Mouse (Mus musculus) embryo, embryonic 11.5 days (tissue): ENCODE data around the gene Duox1.
"Not testable (repeated sequence)": the region's sequence is repeated elsewhere in the genome, so short reads cannot be mapped to it uniquely, and the experiment has no call there.

Experiments used
- DNase-seq: peaks from one replicate; pipeline ENCODE4 v3.0.0-alpha.2; 2012; ENCODE audit warnings: low read depth, low spot score

Duox1 gene

DNA sequence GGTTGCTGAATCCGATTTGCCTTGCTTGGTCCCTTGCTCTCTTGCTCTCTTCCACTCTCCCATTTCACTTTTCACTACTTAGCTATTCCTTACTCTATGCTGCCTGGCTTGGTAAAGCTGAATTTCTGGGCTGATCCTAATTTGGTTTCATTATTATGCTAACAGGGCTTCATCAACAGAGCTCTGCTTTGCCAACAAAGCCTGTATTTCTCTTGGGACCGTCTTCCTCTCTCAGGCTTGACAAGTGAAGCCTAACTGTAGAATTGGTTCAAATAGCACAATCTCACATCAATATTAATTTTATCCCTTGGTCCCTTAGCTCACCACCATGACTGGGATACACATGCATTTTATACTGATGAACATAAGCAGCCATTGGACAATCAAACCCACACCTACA, 3.9 kb upstream of the Duox1 start:
- DNase-seq: no peak

DNA sequence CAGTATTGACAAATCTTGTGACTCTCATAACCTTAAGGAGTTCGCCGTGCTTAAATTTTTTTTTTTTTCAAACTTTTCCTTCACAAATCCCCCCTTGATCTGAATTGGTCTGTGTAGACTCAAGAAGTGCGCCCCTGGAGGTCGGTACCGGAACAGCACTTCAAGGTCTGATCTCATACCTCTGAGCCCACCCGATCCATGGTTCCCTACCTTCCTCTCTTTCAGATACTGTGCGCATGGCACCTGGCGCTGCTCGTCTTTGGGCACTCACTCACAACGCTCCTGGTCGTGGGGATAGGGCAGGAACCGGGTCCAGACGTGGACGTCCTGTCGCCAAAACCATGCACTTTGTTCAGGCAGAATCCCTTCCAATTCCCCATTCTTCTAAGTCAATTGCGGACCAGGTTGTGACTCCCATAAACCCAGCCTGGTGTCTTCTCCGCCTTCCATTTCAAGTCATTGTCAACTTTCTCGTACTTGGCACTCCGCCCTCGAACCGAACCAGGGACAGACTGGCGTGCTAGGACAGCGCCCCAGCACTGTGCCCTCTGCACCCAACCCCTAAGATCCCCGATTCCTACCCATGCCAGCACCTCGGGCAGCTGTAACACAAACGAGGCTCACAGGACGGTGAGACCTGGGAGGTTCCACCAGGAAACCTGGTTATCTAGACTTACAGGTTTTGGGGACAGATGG, 2.6 kb upstream of the Duox1 start:
- DNase-seq: peak; percentile 54

DNA sequence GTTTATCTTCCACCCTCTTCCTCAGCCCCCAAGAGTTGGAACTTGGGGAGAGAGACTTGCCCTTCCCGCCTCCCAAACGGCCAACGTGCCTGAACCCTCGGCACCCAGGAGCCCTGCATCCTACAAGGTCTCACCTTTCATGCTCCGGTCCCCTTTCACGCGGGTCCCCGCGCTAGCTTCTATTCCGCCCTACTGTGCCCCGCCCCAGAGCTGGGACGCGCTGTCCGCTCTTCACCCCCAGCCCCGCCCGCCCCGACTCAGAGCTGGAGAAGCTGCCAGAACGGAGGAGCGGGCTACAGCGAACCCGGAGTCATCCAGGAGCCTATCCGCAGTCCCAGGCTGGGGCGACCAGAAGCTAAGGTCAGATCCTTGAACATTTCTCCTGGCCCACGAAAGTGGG, 1.9 kb upstream of the Duox1 start, which contains the start of gene Duoxa1:
Gene Duoxa1, minus strand, starts transcription at position 195 of the 400 bp plus-strand sequence.
- DNase-seq: no peak

DNA sequence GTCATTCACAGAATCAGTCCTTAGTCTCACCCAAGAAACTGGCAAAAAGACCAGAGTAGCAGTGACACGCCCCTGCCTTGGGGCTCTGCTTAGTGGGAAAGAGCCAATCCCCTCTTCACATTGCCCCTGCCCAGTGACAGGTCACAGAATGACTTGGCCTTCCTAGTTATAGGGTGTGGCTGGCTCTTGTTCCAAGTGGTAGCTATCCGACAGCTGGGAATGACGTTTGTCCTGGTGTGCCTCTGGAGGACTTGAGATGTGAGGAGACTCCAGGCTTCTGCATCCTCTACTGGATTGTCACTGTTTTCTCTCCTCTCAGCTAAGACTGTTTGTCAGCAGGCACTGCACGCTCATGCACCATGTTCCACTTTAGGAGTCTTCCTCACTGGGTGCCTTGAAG, 1.9 kb downstream of the Duox1 start:
- DNase-seq: no peak

DNA sequence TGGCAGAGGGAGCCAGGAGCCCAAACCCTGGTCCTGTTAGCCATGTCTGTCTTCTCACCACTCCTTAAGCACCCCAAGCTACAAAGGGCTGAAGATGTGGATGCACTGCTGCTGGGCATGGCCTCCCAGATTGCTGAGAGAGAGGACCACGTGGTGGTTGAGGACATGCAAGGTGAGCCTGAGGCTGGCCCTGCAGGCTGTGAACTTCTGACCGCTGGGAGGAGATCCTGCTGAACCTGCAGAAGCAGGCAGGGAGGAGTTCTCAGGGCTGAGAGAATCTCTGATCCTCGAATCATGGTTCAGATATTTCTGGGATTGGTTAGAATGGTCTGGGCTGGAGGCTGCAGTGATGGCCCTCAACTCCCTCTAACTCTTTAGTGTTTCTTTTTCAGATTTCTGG, 8.5 kb downstream of the Duox1 start:
- DNase-seq: no peak

DNA sequence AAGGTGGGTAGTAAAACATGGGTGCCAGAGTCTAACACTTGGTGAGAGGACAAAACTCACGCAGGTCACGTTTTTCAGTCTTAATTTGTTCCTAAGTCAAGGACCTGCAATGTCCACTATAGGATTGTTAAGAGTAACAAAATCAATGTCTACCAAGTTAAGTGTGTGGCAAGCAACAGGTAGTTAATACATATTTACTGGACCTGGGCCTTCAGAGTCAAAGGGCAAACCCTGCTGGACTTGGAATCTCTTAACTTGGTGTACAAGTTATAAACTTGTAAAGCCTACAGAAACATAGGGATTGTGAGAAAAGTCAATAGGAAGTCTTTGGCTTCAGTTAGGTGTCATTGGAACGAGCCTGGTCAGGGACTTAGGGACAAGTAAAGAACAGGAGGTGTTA, 9.1 kb downstream of the Duox1 start:
- DNase-seq: no peak

DNA sequence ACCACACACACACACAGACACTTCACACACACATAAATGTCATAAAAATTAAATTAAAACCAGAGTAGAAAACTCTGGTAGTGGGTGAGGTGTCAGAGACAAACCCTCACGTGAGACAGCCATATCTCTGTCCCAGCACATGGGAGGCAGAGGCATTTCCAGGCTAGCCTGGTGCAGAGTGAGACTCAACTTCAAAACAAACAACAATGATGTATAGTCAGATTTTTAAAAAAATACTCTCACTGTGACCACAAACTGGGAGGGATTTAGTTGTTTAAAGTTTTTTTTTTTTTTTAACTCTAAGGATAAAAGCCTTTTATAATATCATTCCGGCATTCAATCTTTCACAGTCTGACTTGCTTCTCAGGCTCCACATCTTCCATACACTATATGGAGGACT, 9.9 kb downstream of the Duox1 start:
- no peak for DNase-seq

DNA sequence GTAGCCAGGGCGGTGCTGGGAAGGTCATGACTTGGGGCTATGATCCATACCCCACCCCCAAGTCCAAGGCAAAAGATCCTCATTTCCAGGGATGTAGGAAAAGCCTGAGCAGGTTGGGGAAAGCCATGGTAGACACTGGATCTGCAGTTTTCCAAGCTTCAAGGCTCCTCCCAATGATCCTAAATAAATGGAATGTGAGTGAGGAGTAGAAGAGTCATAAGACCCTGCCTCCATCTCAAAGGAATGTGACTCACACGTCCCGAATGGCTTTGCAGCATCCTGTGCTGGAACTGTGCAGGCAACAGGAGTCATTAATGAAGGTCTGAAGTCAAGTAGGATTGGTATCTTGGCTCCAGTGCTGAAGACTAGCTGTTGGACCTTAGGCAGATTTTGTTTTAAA, 12.5 kb downstream of the Duox1 start:
- DNase-seq: no peak

DNA sequence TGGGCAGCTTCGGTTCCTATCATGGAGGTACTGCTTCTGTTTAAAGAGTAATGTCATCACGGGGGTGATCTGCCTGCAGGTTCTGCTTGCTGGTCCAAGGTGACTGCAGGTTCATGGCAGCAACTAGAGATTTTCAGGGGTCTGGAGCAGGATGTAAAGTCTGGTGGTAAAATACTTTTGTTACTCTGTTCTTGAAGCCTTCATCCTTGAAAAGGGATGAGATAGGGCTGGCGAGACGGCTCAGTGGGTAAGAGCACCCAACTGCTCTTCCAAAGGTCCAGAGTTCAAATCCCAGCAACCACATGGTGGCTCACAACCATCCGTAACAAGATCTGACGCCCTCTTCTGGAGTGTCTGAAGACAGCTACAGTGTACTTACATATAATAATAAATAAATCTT, 14.8 kb downstream of the Duox1 start:
- DNase-seq: not testable (repeated sequence)

DNA sequence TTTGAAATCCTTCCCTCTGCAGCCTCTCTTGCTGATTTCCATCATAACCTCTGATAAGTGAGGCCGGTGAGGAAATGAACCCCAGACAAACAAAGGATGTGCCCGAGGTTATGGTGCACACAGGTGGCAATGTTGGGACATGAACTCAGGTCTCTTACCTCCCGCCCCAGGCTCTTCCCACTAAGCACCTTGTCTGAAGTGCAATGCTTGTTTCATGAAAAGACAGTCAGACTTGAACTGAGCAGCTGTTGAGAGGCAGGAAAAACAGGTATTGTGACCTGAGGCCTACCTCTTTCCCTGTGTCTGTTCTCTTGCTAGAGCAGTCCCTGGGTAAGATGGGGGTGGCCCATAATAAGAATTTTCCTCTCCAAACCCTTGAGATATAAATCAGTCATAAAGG, 16.8 kb downstream of the Duox1 start:
- DNase-seq: no peak

DNA sequence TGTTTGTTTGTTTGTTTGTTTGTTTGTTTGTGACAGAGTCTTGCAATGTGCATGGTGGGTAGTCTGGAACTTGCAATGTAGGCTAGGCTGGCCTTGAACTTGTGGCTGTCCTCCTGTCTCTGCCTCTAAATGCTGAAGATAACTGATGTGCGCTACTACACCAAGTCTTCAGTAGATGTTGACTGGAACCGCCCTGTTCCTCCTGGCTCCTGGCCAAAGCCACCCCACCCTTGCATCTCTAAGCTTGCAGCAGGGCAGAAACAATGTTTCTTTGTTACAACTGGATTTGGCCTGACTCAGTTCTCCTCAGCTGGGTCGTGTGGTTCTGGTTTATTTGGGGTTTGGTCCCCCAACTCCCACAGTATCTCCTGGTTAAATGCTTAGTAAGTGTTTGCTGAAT, 18.7 kb downstream of the Duox1 start:
- DNase-seq: no peak

DNA sequence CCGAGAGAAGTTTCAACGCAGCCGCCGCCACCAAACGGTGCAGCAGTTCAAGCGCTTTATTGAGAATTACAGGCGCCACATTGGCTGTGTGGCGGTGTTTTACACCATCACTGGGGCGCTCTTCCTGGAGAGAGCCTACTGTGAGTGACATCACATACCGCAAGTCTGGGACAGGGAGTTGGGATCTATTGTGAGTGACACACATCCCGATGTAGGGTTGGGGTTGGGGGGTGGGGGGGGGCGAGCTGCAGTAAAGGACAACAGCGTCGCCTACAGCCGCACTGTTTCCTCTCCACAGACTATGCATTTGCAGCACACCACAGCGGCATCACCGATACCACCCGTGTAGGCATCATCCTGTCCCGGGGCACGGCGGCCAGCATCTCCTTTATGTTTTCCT, 21.8 kb downstream of the Duox1 start:
- no peak for DNase-seq

DNA sequence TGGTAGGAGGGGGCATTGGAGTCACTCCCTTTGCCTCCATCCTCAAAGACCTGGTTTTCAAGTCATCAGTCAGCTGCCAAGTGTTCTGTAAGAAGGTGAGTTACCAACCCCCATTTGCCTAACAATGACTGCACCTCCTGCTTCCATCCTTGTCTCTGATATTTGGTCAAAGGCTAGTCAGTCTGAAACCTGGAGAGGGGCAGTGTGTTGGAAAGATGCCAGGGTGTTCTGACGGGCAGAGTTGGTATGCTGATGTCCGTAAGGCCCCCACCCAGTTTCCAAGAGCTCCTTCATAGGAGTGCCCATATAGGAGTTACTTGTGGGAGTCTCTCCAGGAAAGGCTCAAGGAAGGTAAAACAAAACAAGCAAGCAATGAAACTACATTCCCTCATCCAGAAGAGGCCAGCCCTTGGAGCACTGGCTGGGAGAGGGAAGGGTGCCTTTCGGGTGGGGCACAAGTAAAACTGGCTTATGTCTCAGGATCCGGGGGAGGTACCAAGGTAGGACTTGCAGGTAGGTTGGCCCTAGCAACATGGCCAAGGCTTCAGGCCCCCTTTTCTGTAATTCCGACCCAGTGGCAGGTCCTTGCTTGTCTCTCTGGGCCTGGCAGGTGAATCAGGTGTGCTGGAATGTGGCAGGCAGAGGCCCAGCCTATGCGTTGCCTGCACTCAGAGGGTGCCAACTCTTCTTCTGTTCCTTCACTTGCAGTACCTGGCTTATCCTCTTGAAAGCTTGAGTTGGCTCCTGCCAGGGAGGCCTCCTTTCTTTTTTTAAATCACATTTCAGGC, 29.8 kb downstream of the Duox1 start:
- DNase-seq: no peak

DNA sequence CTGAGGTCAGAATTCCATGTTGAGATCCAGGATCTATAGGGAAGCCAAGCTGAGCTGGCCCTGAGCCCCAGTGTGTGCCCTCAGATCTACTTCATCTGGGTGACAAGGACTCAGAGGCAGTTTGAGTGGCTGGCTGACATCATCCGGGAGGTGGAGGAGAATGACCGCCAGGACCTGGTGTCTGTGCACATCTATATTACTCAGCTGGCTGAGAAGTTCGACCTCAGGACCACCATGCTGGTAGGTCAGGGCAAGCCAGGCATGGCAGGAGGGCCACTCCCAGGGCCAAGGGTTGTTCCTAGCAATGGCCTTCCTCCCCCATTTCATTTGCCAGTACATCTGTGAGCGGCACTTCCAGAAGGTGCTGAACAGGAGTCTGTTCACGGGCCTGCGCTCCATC, 30.7 kb downstream of the Duox1 start:
- DNase-seq: not testable (repeated sequence)

DNA sequence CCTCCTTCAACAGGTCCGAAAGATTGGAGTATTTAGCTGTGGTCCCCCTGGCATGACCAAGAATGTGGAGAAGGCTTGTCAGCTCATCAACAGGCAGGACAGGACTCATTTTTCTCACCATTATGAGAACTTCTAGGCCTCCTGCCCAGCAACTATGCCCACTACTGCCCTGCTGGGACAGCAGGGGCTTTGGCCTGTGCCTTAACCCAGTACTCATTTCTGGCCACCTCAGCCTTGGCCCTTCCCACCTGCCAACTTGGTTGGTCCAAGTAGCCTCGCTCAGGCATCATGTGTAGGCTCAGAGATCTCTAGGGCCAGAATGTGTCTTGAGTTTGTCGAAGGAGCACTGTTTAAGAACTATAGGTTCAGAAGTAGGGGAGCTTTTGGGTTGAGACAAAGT, 31.8 kb downstream of the Duox1 start:
- no peak for DNase-seq

DNA sequence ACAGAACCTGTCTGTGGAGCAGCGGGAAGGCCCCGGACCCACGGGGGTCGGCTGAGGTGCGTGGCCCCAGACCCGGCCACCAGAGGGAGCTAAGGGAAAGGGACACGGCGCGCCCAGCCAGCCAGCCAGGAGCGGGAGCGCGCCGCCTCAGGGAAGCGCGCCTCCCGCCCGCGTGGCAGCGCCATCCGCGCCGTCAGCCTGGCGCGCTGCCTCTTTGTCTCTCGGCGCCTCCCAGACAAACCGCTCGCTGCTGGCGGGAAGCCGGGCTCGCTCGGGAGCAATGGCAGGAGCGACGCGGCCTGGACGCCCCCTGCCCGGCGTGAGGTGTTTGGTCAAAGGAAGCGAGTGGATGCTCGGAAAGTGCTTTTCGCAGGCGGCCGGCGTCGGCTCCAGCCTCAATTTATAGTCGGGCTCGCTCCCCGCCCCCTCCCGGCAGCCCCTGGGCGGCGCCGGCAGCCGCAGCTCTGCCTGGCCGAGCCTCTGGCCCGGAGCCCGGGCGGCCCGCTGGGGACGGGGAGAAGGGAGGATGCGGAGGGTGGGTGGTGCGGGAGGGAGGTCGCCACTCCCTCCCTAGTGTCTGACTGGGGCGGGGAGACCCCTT, 33.2 kb downstream of the Duox1 start:
- peak; percentile 62 for DNase-seq

DNA sequence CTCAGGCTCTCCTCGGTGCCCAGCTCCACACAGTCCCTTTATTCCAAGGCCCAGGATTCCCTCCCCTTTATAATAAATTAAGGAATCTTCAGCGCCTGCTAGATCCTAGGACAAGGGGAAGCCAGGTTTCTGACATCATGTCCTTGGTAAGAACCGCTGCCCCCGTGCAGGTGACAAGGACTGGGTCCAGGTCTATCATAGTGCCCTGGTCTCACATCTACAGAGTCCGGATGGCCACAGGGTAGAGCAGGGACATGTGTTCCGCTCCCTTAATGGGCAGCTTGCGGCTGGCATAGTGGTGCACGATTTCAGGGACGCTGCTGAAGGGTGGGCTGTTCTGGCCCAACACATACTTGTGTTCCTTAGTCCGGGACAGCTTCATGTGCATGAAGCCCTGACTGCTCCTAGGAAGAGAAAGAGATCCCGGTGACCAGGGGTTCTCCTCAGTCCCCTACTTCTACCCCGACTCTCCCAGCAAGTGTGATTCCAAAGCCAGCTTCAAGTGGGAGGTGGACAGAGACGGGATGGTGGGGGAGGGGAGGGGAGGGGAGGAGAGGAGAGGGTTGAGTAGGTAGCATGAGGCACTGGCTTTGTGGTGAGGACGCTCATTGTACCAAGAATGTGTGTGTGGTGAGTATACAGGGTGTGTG, 33.8 kb downstream of the Duox1 start:
- DNase-seq: no peak

DNA sequence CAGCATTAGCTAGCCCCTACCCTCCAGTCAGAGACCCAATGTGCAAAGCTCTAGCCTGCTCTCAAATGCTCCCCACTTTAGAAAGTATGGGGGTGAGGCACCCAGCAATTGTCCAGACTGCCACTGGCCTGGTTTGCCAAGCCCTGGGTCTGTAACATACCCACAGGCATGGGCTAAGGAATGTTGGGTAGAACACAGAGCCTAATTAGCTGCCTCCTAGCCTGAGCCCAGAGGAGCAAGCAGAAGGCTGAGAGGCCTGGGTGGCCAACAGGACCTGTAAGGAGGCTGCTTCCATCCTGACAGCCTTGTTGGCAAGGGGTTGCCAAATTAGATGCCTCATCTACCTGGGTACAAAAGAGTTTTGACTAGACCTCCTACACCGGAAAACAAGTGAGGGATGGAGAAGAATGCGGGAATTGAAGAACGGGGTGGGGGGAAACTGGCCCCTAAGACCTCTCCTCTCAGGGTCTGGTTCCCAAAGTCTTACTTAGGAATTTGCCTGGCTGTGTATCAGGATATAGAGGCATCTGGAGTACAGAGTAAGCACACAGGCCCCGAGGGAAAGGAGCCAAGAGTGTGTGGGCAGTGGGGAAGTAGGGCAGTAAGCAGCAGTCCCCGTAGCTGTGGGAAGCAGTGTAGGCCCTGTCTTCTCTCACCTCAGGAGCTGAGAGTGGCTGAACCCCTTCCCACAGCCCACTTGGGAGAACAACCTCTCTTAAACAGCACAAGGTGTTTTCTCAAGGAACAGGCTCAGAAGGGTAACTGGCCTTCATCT, 35.9 kb downstream of the Duox1 start:
- DNase-seq: no peak

DNA sequence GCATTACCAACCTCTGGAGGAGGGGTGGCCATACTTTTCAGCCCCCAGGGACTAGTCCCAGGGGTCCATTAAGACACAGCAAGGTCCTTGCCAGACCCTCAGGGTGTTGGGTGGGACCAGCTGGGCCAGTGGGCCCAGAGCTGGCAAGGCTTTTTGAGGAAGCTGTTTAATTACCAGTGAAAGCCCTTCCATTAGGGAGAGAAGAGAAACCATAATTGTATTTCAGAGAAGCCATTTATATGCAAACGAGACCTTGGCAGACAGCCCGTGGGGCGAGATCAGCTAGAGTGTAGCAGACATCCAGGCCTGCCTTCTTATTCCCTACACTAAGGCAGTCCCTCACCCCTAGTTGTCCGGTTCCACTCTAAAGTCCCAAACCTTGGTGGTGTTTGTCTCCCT, 36.5 kb downstream of the Duox1 start:
- no peak for DNase-seq

DNA sequence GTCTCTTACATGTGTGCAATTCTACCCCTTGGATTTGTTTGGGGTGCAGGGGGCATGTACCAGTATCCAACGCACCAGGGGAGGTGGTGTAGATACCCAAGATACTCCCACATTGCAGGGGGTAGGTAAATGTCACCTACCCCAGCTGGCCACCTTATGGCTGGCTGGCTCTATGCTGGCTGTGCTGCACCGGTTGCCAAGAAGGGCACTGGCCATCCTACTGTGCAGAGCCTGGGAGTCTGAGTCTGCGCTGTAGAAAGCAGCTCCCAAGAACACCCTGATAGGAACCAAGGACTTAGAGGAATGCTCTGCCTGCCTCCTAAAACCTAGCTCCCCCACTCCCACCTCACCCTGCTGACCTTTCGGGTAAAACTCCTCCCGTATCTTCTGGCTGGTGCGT, 37.5 kb downstream of the Duox1 start:
- DNase-seq: no peak

DNA sequence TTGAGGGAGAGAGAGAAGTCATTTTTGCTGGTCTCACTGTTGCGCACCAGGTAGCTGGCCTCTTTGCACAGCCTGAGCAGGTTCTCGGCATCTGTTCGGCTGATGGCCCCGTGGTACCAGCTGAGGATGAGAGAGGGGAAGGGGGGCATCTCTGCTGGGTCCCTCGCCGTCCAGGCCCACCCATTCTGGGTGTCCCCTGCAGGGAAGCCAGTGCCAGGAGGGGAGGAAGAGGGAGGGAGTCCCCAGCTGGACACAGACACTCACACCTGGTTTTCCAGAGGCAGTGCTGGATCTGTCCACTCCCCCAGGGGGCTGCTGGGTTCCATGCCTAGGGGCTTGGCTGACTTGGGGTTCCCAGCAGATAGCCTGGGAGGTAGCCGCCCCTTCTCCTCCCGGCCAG, 38.3 kb downstream of the Duox1 start:
- DNase-seq: no peak
